Mouse (Mus musculus): Measurements from ENCODE around the gene Dtx3l.
"Not testable (repeated sequence)": the region's sequence is repeated elsewhere in the genome, so short reads cannot be mapped to it uniquely, and the experiment has no call there.

DNA sequence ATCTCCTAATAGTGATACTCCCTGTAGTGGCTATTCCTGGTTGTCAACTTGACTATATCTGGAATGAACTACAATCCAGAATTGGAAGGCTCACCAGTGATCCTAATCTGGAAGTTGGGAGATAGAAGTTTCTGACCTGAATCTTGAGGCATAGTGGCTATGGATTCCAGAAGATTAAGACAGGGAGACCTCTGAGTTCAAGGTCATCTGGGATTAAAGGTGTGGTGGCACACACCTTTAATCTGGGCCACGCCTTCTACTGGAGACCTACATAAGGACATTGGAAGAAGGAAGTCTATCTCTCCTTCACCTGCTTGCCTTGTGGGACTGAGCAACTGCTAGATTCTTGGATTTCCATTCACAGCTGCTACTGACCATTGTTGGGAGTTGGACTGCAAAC, 39.5 kb upstream of the Dtx3l start, which contains the start of gene Kpna1:
- not testable (repeated sequence) for TF ChIP-seq POLR2A, CTCF (IDR thresholded peaks at IDR 0.05; ENCODE audit: insufficient read depth, low read depth, low read length)
